Mouse (Mus musculus) kidney, adult 9 months (tissue): Measurements from ENCODE around the gene Ipcef1.

Source experiments
- DNase-seq: peaks from one replicate; pipeline ENCODE4 v3.0.0; 2022

Gene Ipcef1

DNA sequence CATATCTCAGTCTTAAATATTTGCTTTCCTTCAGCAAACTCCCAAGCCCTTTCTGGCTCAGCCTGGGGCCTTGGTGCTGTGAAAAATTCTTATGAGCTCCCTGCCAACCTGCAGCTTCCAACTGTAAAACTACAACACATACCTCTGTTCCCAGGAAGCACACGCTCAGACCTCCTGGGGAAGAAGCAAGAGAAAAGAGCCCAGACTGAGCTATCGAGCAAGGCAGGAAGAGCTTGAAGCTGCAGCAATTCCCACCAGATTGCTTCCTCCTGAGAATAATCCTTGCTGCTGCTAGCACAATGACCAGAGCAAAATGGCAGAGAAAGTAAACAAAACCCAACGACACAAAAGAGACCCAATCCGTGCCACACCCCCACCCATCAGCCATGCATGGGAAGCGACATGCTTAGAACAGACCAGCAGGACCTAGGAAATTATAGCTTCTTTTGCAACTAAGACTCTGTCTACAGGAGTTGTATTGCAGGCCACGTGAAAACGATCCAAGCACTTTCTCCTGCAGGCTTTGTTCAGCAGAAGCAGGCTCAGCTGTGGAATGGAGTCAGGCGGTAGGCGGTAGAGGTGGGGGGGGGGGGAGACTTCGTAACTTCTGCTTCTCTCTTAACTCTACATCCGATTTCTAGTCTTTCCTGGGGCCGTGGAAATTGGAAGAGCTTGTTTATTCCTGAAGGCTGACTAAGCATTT, at the start of gene Ipcef1:
Gene Ipcef1 (minus strand): TSS at position 164 of the 703 bp plus-strand sequence.
- DNase-seq, result no peak

- no peak for DNase-seq
These were observed 25.7 kb upstream of the Ipcef1 start for GRCm38 (mm10) chr10:7077971-7078370.

DNA sequence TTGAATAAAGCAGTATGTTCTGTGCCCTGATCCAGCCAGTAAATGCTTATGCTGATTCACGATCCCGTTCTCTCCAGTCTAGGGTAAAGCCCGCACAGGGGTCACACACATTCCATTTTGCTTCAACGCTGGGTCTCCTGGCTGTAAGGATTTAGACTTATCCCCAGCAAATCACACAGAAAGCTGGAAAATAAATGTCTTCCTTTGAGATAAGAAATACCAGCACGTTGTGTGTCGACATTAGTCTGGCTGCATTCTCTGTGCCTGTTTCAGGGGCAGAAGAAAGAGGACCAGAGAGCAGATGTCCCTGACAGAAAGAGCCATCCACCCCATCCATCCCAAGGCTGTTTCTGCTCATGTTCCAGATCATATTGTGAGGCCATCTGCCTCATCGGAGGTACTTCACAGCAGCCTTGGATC, 25.1 kb upstream of the Ipcef1 start:
- no peak for DNase-seq

DNA sequence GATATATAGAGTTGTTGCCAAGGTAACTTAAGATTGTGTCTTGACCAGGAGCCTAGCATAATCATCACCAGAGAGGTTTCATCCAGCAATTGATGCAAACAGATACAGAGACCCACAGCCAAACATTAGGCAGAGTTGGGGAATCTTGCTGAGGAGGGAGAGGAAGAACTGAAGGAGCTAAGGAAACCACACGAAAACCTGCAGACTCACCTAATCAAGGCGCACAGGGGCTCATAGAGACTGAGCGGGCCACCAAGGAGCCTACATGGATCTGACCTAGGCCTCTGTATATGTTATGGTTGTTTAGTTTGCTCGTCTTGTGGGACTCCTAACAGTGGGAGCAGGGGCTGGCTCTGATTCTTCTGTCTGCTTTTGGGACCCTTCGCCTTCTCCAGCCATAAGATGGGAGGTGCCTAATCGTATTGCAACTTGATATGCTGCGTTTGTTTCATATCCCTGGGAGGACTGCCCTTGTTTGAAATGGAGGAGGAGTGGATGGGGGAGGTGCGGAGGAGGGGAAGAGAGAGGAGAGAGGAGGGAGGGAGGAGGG, 24.5 kb upstream of the Ipcef1 start:
- no peak for DNase-seq

DNA sequence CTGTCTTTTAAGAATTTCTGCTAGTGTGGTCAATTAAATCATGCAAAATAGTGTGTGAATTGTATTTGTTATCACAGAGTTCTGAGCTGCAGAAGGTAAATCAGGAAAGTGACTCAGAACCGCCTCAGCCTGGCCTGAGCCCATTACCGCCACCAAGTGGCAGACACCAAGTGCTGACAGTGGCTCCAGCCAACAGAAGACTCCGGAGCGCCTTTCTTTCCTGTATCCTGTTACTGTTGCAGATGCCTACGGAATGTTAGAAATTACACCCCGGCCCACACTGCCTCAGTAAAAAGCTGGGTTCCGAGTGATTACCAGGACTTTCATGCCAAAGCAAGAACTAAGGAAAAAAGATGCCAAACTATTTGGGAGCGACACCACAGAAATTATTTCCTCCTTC, 23.9 kb upstream of the Ipcef1 start:
- peak; percentile 73 for DNase-seq

- DNase-seq, result no peak
These were observed 23.4 kb upstream of the Ipcef1 start for GRCm38 (mm10) chr10:7075661-7076060.

- DNase-seq, result no peak
These were observed 22.0 kb upstream of the Ipcef1 start for GRCm38 (mm10) chr10:7074231-7074630.

- DNase-seq, result no peak
These were observed 18.6 kb upstream of the Ipcef1 start for GRCm38 (mm10) chr10:7070924-7071323.

DNA sequence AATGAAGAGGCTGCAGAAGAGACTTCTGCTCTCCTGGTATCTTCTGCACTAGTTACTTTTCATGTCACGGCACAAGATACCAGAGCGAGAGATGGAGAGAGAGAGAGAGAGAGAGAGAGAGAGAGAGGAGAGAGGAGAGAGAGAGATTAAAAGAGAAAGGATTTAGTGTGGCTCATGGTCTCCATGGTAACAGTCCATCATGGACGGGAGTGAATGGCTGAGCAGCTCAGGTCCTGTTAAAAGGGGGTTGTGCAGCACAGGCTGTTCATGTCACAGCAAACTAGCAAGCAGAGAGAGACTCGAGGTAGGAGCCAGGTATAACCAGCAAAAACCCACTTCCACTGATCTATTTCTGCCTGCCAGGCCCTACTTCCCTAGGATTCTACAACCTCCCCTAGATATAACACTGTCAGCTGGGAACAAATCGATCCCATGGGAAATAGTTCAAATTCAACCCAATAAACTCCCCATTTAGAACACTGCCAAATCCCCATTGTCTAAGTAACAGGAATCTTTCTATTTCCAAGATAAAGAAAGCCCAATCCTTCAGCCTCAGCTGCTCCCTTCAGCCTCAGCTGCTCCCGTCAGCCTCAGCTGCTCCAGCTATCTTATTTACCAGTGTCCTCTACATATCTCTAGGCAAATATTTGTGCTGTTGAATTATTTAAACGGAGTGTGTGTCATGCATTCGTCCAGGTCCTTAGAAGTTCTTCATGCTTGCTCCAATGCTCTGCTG, 18.0 kb upstream of the Ipcef1 start:
- DNase-seq, result no peak

DNA sequence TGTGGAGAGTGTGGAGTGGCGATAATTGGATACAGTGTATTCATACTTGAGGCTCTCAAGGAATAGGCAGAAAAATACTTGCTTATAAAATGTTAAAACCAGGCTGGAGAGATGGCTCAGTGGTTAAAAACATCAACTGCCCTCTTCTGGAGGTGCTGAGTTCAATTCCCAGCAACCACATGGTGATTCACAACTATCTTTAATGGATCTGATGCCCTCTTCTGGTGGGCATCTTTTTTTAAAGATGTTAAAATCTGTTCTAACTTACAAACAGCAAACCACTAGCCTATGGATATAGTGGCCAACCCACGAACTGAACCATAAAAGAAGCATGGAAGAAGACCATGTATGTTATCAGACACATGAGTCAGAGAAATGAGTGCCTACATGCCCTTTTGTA, 16.8 kb upstream of the Ipcef1 start:
- no peak for DNase-seq

- no peak for DNase-seq
These were observed 16.3 kb upstream of the Ipcef1 start for GRCm38 (mm10) chr10:7068608-7069007.

DNA sequence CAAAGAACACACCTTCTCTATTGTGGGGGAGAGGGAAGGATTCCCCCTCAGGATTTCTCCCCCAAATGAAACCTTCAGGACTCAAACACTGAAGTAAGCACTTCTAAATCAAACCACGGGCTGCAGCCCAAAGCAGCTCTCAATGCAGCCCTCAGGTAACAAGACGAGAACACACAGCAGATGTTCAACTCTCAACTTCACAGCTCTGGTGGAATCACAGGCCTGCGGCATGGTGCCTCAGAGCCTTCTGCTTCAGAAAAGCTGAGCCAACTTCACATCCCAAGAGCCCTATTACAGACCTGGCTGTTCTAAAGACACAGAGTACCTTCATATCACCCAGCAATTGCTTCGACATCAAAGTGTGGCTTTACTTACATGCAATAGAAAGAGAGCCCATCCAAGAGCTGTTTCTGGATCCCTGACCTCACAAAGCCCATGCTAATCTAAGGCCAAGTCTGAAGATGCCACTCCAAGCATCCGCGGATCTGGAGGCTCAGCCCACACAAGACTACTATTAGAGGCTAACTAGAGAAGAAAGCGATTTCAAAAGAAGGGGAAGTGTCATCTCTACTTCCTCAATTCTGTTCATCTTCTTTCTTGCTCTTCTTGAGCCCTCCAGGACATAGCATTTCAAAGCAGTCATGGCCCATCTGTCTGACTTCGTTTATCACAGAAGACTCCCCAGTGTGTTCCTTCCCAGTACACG, 11.6 kb upstream of the Ipcef1 start:
- no peak for DNase-seq

GRCm38 (mm10) chr10:7062993-7063392, 10.7 kb upstream of the Ipcef1 start:
- DNase-seq, result no peak

DNA sequence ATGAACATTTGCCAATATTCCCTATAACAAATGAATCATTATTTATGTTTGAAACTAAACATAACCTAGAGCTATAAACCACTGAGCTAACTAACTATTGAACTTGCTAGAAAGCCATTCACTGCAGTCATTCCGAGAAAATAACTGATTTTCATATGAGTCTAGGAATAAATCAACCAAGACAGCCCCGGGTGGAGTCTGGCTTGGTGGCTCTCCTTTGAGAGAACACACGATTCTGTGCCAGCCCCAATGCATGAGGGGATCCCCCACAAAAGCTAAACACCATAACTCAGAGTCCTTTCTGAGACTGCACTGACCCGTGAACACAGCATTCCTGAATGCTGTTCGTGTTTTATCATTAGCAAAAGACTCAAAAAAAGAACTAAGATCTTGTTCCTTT, 8.0 kb upstream of the Ipcef1 start:
- no peak for DNase-seq

GRCm38 (mm10) chr10:7057546-7057945, 5.3 kb upstream of the Ipcef1 start:
- no peak for DNase-seq

DNA sequence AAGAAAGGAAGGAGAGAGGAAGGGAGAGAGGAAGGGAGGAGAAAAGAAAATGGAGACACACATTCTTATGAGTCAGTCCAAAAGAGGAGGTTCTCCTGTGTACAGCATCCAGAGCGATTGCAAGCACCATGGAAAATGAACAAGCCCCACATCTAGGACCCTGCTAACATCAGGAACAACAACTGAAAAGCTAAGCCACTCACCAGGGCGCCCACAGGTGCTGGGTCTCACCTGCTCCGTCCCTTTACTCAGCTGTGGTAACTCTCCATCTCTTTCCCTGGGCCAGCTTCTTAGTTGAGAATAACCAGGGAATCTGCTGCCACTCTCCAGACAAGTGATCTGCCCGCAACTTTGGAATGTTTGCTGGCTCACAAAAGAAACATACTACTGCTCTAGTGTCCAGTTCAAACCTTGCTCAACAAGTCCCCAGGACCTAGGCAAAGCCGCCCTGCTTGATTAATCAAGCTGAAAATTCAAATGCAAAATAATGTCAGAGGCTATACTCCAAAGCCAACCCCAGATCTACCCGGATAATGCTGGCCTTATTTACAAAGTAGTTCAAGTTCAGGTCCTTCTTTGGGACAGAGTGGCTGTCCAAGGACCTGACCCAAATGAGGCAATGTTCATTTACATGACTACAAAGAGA, 2.4 kb upstream of the Ipcef1 start:
- peak; percentile 66 for DNase-seq

GRCm38 (mm10) chr10:7049901-7050300, 2.4 kb downstream of the Ipcef1 start:
- DNase-seq, result no peak

- DNase-seq, result no peak
These were observed 4.4 kb downstream of the Ipcef1 start for GRCm38 (mm10) chr10:7047919-7048291.

DNA sequence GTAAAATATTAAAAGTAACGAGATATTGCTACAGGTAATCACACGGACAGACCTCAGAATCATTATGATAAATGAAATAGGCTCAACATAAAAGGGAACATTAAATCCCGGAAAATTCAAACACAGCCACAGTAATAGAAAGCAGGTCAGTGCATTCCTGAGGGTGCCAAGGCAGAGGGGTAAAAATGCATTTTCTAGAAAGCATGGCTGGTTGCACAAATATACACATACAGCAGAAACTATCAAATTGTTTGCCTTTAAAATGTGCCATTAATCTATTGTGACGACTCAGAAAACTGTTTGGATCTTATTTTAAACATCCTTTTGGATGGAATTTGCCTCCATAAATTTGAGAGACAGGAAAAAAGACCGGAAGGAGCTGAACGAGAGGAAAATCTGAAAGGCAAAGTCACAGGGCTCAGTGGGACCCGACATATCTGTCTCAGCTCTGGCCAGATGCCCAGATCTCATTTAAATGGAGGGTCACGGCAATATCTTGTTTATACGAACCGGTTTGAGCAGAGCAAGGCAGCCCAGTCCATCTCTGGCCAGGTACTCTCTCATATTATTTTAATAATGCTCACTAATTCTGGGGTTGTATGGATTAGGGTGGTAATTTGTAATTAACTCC, 4.9 kb downstream of the Ipcef1 start:
- DNase-seq, result peak; percentile 45

- no peak for DNase-seq
These were observed 8.4 kb downstream of the Ipcef1 start for GRCm38 (mm10) chr10:7043896-7044295.

GRCm38 (mm10) chr10:7041032-7041431, 11.2 kb downstream of the Ipcef1 start:
- DNase-seq, result no peak

- DNase-seq, result no peak
These were observed 15.1 kb downstream of the Ipcef1 start for GRCm38 (mm10) chr10:7037194-7037593.

- DNase-seq, result no peak
These were observed 16.7 kb downstream of the Ipcef1 start for GRCm38 (mm10) chr10:7035547-7035946.
